Mouse (Mus musculus) frontal cortex, postnatal 14 days (tissue): ENCODE measurements around the gene Mill2.

Source experiments
- DNase-seq, 2 experiments: peaks; one replicate each; pipeline ENCODE4 v3.0.0; 2022; ENCODE audit warnings: low spot score in 2 of 2

Gene Mill2

GRCm38 (mm10) chr7:18875372-18875771 lies 35.6 kb downstream of the Mill2 start:
- no peak for DNase-seq

DNA sequence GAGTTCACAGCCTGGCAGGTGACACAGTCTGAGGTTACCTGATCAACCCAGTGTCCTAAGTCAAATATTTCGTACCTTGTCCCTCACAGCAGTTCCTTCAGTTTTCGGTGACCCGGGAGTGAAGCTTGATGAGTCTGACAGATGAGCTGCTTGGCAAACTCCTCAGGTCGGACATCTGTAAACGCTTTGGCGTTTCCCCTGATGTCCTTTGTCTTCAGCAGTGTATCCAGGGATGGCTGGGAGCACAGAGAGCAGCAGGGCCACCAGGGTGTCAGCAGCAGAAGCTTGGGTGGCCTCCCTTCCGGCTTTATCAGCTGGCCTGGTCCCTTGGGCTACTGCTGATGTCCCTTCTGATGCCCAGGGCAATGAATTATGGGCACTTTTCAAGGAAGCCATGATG lies 38.9 kb downstream of the Mill2 start:
- no peak for DNase-seq

GRCm38 (mm10) chr7:18883991-18884744 lies 44.4 kb downstream of the Mill2 start:
- no peak for DNase-seq

DNA sequence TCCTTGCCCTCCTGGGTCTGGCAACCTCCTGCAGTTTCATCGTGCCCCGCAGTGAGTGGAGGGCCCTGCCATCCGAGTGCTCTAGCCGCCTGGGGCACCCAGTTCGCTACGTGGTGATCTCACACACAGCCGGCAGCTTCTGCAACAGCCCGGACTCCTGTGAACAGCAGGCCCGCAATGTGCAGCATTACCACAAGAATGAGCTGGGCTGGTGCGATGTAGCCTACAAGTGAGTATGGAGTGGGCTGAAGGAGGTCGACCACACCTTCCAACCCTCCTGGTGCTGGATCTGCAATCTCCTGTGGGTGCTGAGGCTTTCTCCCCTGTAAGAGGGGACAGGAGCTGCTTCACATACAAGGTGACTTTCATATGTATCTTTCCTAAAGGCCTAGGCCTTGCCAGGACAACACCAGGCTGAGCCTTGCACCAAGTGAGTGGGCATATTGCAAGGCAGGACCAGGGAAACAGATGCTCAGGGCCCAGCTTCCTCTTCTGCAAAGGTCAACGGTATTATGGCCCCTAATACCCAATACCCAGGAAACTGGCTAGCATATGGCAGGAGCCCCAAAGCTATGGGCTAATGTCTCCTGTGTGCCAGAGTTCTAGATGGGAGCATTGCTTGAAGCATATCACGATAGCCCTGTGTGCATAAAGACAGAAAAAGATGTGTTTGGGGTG lies 45.1 kb downstream of the Mill2 start:
- no peak for DNase-seq

GRCm38 (mm10) chr7:18886963-18887362 lies 47.2 kb downstream of the Mill2 start:
- no peak for DNase-seq

DNA sequence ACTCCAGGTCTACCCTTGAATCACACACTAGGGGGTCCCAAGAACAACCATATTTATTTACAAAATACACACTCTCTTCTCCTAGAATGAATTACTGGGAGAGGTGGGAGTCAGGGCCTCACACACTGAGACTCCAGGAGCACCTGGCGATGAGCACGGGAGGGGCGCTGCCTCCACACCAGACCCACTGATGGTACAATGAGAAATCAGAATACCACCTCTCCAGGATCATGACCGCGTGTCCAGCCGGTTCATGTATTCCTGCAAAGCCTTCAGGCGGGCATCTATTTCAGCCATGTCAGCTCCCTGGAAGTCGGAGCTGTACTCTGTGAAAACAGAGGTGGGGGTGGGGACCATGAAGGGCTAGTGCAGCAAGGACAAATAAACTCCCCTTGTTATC lies 51.1 kb downstream of the Mill2 start:
- DNase-seq, result no peak

DNA sequence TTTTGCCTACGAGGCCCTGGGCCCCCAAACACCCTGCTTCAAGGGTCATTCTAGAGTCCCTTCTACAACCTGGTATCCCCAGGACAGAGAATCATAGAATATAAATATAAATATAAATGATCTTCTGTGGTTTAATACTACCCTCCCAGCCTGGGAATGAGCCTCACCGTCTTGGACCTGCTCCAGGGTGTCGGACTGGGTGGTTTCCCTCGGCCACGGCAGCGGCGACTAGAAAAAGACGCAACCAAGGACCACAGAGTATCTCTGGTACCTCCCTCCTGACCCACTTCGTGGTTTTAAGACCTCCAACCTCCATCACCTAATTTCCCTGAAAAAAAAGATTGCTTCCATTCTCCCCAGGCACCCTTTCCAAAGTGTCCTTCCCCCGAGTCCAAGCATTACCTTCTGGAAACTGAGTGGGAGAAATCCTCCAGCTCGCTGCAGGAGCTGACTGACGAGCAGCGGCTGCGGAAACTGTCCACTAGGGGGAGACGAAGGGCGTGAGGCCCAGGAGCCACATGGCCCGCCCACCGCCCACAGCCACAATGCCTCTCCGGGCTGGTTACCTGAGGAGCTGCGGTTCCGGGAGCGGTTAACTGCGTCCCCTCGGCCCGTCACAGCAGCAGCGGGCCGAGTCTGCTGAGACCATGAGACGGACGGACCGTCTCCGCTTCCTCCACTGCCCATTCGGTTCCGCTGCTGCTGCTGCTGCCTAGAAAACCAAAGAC lies 52.3 kb downstream of the Mill2 start:
- peak; percentile 80 to 85 for DNase-seq

DNA sequence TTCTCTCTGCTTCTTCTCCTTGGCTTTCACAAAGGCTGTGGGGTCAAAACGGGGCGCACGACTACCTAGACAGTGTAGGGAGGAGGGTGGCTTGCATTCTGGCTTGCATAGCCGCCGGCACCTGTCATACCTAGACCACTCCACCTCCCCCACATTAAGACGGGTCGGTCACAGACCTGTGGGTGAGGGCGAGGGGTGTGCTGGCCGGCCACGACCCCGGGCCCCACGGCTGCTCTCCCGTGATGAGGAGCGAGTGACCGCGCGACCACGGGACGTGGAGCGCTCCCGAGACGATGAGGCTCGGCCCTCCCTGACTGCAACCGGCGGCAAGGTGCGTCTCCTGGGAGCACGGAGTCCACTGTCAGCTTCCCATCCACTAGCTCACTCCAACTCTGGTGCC lies 53.2 kb downstream of the Mill2 start:
- DNase-seq, result no peak

DNA sequence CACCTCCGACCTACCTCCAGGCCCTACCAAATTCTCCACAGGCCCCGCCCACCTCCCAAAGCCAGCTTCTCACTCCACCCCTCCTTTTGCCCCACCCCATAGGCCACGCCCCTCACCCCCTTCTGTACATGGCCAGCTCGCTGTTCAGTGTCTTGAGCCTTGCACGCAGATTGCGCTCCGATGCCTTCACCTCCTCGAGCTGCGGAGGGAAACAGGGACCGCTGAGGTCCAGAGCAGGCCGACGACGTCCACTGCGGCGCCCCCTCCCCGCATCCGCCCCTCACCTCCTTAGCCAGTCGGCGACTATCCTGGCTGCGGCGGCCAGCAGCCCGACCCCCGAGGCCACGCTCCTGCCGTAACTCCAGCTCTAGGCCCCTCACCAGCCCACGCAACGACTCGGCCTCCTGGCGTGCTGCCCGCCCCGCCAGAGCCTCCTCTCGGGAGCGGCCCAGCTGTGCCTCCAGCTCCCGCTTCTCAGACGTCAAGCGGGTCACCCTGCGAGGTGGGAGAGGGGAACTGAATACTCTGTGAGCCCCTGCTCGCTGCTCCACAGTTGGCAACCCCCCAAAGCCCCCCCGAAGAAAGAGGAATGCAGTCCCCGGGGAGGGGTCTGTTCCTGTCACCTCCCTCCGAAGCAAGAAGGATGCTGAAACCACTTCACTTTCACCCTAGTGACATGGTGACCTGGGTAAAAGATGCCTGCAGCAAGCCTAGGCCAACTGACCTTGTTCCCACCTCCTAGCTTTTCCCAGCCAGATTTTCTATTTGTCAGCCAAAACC lies 54.1 kb downstream of the Mill2 start:
- DNase-seq, result peak in 1 of 2 experiments; percentile 45

DNA sequence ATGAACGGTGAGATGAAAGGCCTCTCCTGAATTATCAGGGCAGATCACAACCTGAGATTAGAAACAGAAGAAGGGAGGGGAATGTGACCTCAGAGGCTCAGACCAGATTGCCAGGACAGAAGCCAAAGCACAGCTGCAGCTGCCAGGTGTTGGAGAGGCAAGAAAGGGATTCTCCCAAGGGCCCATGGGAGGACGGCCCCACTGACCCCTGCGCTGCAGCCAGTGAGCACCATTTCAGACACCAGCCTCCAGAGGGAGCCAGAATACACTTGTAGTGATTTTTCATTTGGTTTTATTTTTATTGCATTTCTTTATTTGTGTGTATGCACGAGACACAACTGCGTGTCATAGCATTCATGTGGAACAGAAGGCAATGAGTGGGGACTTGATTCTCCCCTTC lies 56.8 kb downstream of the Mill2 start:
- DNase-seq, result peak in 1 of 2 experiments; percentile 34

- DNase-seq, result no peak
Measured at GRCm38 (mm10) chr7:18900513-18900912, 60.7 kb downstream of the Mill2 start.

DNA sequence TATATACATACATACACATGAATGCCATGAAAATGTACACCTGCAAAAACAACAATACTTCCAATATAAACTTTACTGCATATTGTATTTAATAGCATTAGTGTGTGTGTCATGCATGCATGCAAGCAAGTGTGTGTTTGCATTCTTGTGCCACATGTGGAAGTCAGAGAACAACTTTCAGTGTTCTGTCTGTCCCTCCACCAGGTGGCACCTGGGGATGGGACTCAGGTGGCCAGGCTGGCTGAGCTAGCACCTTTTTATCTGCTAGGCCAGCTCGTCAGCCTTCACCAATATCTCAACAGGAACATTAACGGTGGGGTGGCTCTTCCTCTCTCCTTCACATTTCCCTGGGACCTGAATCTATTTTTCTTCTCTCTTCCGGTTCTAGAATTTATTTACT lies 62.7 kb downstream of the Mill2 start:
- DNase-seq, result no peak

GRCm38 (mm10) chr7:18904971-18905370 lies 65.2 kb downstream of the Mill2 start:
- no peak for DNase-seq

DNA sequence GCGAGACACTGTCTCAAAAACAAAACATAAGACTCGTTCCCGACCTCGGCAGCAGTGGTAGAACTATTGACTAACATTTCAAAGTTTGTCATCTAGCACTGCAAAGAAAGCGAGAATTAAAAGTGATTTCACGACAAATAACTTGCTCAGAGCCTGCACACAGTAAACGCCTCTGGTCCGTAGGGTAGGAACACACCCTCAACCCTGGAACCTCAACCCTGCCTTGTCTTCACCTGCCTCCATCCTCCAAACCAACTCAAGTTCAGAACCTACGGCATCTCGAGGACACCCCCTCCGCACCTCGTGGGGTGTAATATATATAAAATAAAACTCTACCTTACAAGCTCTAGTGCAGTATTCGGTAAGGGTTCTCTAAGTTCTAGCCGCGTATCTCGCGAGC lies 70.0 kb downstream of the Mill2 start:
- DNase-seq, result no peak

DNA sequence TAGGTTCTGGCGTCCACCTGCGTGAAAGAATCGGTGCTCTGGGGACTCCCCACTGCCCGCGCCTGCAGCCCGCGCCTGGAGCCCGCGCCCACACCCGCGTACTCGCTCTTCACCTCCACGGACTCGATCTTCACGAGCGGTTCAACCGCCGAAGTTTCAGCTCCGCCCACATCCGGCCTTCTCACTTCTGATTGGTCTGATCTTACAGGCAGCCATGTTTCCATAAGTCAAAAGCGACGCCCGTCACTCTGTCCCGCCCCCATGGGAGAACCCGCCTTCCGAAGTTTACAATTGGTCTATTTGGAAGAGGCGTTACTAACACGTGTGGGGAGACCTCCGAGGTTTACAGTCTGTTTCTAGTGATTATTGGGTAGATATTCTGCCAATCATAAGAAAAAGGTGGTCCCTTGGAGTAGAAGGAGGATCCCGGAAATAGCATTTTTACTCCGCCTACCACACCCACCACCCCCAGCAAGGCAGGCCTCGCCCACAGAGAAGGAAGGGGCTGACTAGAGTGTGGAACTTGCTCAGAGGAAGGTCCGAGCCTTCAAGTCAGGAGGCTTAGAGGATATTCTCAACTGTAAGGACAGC lies 70.6 kb downstream of the Mill2 start, which contains the start of gene Ccdc61:
Gene Ccdc61 (minus strand): TSS at position 175 of the 591 bp plus-strand sequence.
- DNase-seq, result peak; percentile 98 to 99
